Mouse (Mus musculus) heart, adult 9 months (tissue): ENCODE data around the gene Usp1.
"Not testable (repeated sequence)": the region's sequence is repeated elsewhere in the genome, so short reads cannot be mapped to it uniquely, and the experiment has no call there.

ENCODE experiments used
- DNase-seq, 2 experiments: peaks; one replicate each; pipeline ENCODE4 v3.0.0; 2022; ENCODE audit warnings: low spot score in 2 of 2

Gene Usp1

GRCm38 (mm10) chr4:98979976-98980375, 56.4 kb downstream of the Usp1 start:
- DNase-seq: not testable (repeated sequence)

- no peak for DNase-seq
These were observed 61.1 kb downstream of the Usp1 start for GRCm38 (mm10) chr4:98984701-98985100.
